Comparison of ENCODE assay signal across 21 mouse cellular contexts in the genomic region with DNA sequence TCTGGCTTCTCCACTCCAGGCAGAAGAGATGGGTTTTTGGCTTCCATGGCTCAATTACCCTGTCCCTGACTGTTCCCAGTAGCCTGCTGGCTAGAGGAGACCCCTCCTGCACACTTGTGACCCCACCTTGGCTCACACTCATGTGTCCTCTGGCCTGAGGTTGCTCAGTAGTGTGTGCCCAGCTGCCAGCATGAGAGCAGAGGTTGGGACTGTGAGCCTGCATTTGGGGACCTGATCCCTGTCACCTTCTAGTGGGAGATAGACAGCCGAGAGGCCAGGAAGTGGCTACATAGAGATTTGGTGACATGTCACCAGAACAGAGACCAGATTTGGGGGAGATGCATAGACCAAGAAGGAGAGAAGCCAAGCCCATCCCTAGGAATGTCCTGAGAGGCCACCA. TPM values are rescaled to one million over a fixed set of nuclear protein-coding genes. Genes with fewer than 3 reads are reported as not detected.
"Had no signal": no experiment of that assay in that cellular context is flagged by ENCODE, and none has a peak within 500 bp of the region (broad histone marks: within the 10 kb centered on the region; RNA-seq: fewer than 3 reads in every experiment).

No protein-coding gene starts in this region.

- H3K9me3 ChIP-seq: limb, embryonic 12.5 days; limb, embryonic 15.5 days; midbrain, embryonic 12.5 days; midbrain, embryonic 15.5 days; neural tube, embryonic 12.5 days; neural tube, embryonic 15.5 days had no signal

- H3K4me3 ChIP-seq: limb, embryonic 12.5 days; limb, embryonic 15.5 days; midbrain, embryonic 12.5 days; midbrain, embryonic 15.5 days; neural tube, embryonic 12.5 days; neural tube, embryonic 15.5 days had no signal

- H3K27ac ChIP-seq: kidney, postnatal 0 days; limb, embryonic 12.5 days; limb, embryonic 15.5 days; liver, embryonic 14.5 days; macrophage; midbrain, embryonic 12.5 days; midbrain, embryonic 15.5 days; neural tube, embryonic 12.5 days; neural tube, embryonic 15.5 days; stomach, postnatal 0 days had no signal

- H3K36me3 ChIP-seq: limb, embryonic 12.5 days; limb, embryonic 15.5 days; midbrain, embryonic 15.5 days had no signal

- H3K4me2 ChIP-seq: limb, embryonic 12.5 days; limb, embryonic 15.5 days; liver, embryonic 11.5 days; lung, embryonic 14.5 days; midbrain, embryonic 12.5 days; midbrain, embryonic 15.5 days; neural tube, embryonic 12.5 days; neural tube, embryonic 15.5 days had no signal

- H3K27me3 ChIP-seq: midbrain, embryonic 15.5 days; neural tube, embryonic 12.5 days; neural tube, embryonic 15.5 days had no signal

- DNase-seq: kidney, postnatal 25 days; liver, postnatal 0 days; lung, embryonic 14.5 days; right cerebral cortex, adult 18-20 months; right cerebral cortex, postnatal 14 days; right cerebral cortex, postnatal 4 days; thymus, adult 2 months; thymus, postnatal 14 days; thymus, postnatal 4 days had no signal

- ATAC-seq: liver, postnatal 0 days; lung, postnatal 0 days; midbrain, embryonic 15.5 days had no signal

- H3K9ac ChIP-seq: limb, embryonic 12.5 days; limb, embryonic 15.5 days; liver, embryonic 14.5 days; liver, postnatal 0 days; lung, embryonic 14.5 days; midbrain, embryonic 12.5 days; midbrain, embryonic 15.5 days; neural tube, embryonic 12.5 days; neural tube, embryonic 15.5 days had no signal

RNA-seq across cellular contexts. Expression of gene Lrrc4b, which starts 8.4 kb away (rescaled TPM):
- polyA plus RNA-seq: liver, postnatal 0 days; macrophage had no signal

RNA-seq across cellular contexts. Expression of gene Aspdh, which starts 28.0 kb away (rescaled TPM):
- polyA plus RNA-seq: lung, postnatal 0 days; macrophage had no signal

RNA-seq across cellular contexts. Expression of gene Syt3, which starts 53.3 kb away (rescaled TPM):
- polyA plus RNA-seq: macrophage had no signal
